Mouse (Mus musculus): ENCODE measurements at regions not wholly inside any gene's neighbourhood (a gene's known extent, or its start where the extent isn't known, plus 50 kb on each side); places are given as distances from the start of the nearest gene placed in this dataset.

DNA sequence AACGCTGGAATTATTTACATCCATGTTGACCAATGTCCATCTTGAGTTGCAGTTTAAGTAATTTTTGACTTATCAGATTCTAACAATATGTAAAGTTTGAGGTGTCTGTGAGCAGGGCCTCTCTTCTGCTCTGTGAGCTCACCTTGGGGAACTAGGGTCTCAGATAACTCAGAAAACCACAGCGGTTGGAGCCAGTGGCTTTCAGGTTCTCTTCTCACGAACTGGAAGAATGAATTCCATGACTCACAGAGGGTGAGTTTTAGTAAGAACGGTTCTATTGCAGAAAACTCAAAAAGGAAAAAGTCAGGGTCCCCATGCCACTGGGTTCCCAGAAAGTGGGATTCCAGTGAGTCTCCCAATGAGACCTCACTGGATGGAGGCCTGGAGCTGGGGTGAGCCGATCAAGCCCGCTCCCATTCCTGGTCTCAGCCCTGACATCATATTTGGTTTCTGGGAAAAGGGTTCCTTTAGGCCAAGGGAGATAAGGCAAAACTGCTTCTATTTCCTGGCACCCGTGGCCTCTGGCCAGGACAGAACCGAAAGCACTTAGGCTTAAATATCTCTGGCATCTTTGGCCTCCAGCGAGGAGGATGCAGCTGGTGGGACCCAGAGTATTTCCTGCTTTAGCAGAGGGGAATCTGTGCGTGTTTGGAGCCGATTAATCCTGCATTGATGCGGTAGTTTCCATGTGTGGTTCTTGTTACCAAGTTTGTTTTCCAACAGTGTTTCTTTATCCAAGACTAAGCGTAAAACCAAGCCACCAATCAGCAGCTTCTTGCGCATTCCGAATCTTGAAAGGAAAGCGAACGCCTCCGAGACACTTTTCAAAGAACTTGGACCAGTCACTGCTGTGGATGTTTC lies 62.4 kb upstream of the Osbpl8 start:
- ATAC-seq (replicated peaks; ENCODE audit: low FRiP score): no peak
- H3K4me1 ChIP-seq (replicated peaks; ENCODE audit: control insufficient read depth, insufficient read depth, low read length): no peaks in the 10 kb centered on the region
- H3K27me3 ChIP-seq (ENCODE audit: control insufficient read depth, insufficient read depth, low read length): no peaks in the 10 kb centered on the region
- H3K36me3 ChIP-seq (ENCODE audit: control insufficient read depth, insufficient read depth, low read length): no peaks in the 10 kb centered on the region
- DNase-seq (ENCODE audit: low spot score): no peak
- H3K9me3 ChIP-seq (ENCODE audit: control insufficient read depth, low read length): no peaks in the 10 kb centered on the region
- no peak overlapping the region for H3K9ac ChIP-seq (ENCODE audit: low read length)
- H3K27ac ChIP-seq (ENCODE audit: low read depth, low read length): no peak overlapping the region
- H3K4me3 ChIP-seq (ENCODE audit: low read depth, low read length): no peak overlapping the region
- H3K4me2 ChIP-seq (ENCODE audit: low read depth, low read length, severe bottlenecking): no peak overlapping the region
- 81% methylated on average over 18 of the region's 18 CpGs for WGBS

DNA sequence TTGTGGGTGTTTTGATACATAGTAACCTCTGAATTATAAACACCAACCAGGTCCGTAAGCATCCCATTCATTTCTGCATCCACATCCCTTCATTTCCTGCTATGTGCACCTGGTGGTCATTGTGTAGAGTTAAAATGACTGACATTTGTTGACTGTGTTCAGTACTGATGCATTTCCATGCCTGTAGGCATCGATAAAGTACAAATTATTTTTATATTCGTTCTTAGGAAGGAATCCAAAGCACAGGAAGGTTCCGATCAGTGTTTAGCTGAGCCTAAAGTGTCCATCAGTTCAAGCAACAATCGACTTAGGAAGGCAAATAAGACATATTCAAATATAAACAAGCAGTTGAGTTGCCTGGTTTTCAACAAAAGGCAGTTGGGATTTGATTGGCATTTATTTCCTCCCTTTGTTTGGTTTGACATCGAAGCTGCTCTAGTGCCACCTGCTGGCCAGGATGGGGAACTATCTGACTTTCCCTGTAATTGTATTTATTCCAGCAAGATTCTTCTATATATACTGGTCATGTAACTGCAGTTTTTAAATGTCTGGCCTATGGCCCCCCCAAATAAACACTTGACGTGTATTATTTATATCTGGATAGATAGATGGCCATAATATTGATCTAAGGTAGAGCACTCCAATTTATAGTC lies 64.6 kb upstream of the Osbpl8 start:
- Histone ChIP-seq H3K4me1 (replicated peaks; ENCODE audit: control insufficient read depth, insufficient read depth, low read length) (no peaks in the 10 kb centered on the region), H3K4me2 (ENCODE audit: low read depth, low read length, severe bottlenecking) (no peak overlapping the region), H3K9ac (ENCODE audit: low read length) (no peak overlapping the region), H3K9me3 (ENCODE audit: control insufficient read depth, low read length) (no peaks in the 10 kb centered on the region), H3K27me3 (ENCODE audit: control insufficient read depth, insufficient read depth, low read length) (no peaks in the 10 kb centered on the region), H3K36me3 (ENCODE audit: control insufficient read depth, insufficient read depth, low read length) (no peaks in the 10 kb centered on the region), H3K4me3 (ENCODE audit: low read depth, low read length) (no peak overlapping the region), H3K27ac (ENCODE audit: low read depth, low read length) (no peak overlapping the region)
- peak; percentile 84 for DNase-seq (ENCODE audit: low spot score)
- WGBS: 45% methylated on average over 7 of the region's 7 CpGs
- ATAC-seq (replicated peaks; ENCODE audit: low FRiP score): peak; percentile 63

DNA sequence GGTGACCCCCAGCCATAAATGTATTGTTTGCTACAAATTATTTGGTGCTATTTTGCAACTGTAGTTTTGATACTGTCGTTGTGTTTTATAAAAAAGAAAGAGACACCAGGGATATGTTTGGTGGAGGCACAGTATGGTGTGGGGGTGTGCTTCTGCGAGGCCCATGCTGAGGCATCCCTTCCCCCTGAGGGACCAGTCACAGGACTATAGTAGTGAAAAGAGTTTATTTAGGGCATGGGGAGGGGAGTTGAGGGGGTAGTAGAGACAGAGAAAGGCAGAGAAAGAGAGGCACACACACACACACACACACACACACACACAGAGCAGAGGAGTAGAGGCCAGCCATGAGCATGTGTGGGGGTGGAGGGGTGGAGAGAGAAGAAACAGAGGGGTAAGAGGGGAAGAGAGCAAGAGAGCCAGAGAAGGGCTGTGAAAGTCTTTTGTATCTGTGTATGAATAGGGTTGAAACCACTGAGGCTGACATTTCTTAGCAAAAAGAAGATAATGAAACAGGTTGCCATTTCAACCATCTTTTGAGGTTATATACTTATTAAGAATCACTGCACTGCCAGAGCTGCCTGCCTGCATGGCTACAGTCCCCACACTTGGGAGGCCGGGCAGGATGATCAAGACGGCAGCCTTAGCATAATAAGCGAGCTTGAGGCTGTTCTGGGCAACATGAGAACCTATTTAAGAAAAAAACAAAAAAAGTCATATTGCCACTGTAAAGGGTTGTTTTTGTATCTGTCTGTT lies 65.3 kb upstream of the Osbpl8 start:
- no peak overlapping the region for H3K27ac ChIP-seq (ENCODE audit: low read depth, low read length)
- H3K9me3 ChIP-seq (ENCODE audit: control insufficient read depth, low read length): no peaks in the 10 kb centered on the region
- no peaks in the 10 kb centered on the region for H3K36me3 ChIP-seq (ENCODE audit: control insufficient read depth, insufficient read depth, low read length)
- 68% methylated on average over 5 of the region's 5 CpGs for WGBS
- no peak overlapping the region for H3K9ac ChIP-seq (ENCODE audit: low read length)
- DNase-seq (ENCODE audit: low spot score) (no peak), ATAC-seq (replicated peaks; ENCODE audit: low FRiP score) (peak; percentile 55)
- H3K27me3 ChIP-seq (ENCODE audit: control insufficient read depth, insufficient read depth, low read length): no peaks in the 10 kb centered on the region
- no peaks in the 10 kb centered on the region for H3K4me1 ChIP-seq (replicated peaks; ENCODE audit: control insufficient read depth, insufficient read depth, low read length)
- no peak overlapping the region for H3K4me2 ChIP-seq (ENCODE audit: low read depth, low read length, severe bottlenecking)
- H3K4me3 ChIP-seq (ENCODE audit: low read depth, low read length): no peak overlapping the region

DNA sequence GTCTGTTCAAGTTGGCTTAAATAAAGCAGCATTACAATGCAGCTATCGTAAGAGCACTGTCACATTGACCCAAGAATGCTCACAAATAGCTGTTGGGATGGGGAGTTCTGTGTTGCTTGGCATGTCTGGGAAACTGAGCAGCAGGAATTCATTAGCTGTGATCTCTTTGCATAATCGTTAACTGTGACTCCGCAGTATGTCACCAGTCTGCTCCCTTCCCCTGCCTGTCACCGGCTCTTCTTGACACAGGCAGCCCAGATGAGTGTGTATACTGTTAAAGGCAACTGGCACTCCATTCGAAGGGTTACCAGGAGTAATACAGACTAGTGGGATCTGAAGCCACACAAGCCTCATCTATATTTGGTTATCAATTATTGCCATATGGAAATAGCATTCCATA lies 67.3 kb upstream of the Osbpl8 start:
- Histone ChIP-seq H3K4me2 (ENCODE audit: low read depth, low read length, severe bottlenecking) (no peak overlapping the region), H3K4me3 (ENCODE audit: low read depth, low read length) (no peak overlapping the region), H3K27ac (ENCODE audit: low read depth, low read length) (no peak overlapping the region), H3K36me3 (ENCODE audit: control insufficient read depth, insufficient read depth, low read length) (no peaks in the 10 kb centered on the region), H3K27me3 (ENCODE audit: control insufficient read depth, insufficient read depth, low read length) (no peaks in the 10 kb centered on the region), H3K4me1 (replicated peaks; ENCODE audit: control insufficient read depth, insufficient read depth, low read length) (no peaks in the 10 kb centered on the region), H3K9ac (ENCODE audit: low read length) (no peak overlapping the region), H3K9me3 (ENCODE audit: control insufficient read depth, low read length) (no peaks in the 10 kb centered on the region)
- ATAC-seq (replicated peaks; ENCODE audit: low FRiP score): no peak
- 65% methylated on average over 5 of the region's 5 CpGs for WGBS
- no peak for DNase-seq (ENCODE audit: low spot score)

DNA sequence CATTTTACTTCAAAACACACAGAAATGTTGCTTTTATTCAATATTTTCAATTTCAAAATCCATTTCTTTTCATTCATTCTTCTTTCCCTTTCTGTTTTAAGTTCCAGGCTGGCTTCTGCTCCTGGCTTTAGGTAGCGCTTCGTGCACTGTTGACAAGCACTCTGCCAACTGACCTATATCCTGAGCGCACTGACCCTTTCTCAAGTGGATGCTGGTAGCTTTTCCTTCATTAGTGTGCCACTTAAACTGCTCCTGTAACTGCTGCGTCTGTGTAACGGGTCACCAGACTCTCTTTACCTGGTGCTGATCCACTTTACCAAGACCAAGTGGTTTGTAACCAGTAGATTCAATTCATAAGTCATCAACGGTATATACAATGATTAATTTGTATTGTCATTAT lies 67.7 kb upstream of the Osbpl8 start:
- no peaks in the 10 kb centered on the region for H3K9me3 ChIP-seq (ENCODE audit: control insufficient read depth, low read length)
- no peaks in the 10 kb centered on the region for H3K27me3 ChIP-seq (ENCODE audit: control insufficient read depth, insufficient read depth, low read length)
- no peaks in the 10 kb centered on the region for H3K4me1 ChIP-seq (replicated peaks; ENCODE audit: control insufficient read depth, insufficient read depth, low read length)
- H3K36me3 ChIP-seq (ENCODE audit: control insufficient read depth, insufficient read depth, low read length): no peaks in the 10 kb centered on the region
- 76% methylated on average over 6 of the region's 6 CpGs for WGBS
- ATAC-seq (replicated peaks; ENCODE audit: low FRiP score): no peak
- H3K27ac ChIP-seq (ENCODE audit: low read depth, low read length): no peak overlapping the region
- H3K4me3 ChIP-seq (ENCODE audit: low read depth, low read length): no peak overlapping the region
- H3K4me2 ChIP-seq (ENCODE audit: low read depth, low read length, severe bottlenecking): no peak overlapping the region
- H3K9ac ChIP-seq (ENCODE audit: low read length): no peak overlapping the region
- DNase-seq (ENCODE audit: low spot score): no peak

DNA sequence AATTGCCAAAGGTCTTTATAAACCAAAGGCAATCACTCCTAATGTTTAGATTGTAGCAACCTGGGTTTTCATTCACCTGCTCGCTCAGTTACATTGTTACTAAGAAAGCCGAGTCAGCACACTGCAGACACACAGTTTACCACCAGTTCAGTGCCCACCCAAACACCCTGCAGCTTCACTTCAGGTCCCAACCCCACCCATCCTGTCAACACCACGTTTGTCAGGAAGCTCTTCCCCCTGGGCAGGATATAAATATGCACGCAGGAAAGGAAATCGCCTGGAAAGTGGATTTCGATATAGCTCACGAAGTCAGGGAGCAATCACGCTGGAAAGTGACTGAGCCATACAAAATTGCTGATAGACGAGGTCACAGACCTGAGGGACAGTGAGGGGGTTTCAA lies 70.1 kb upstream of the Osbpl8 start:
- WGBS: 70% methylated on average over 9 of the region's 9 CpGs

DNA sequence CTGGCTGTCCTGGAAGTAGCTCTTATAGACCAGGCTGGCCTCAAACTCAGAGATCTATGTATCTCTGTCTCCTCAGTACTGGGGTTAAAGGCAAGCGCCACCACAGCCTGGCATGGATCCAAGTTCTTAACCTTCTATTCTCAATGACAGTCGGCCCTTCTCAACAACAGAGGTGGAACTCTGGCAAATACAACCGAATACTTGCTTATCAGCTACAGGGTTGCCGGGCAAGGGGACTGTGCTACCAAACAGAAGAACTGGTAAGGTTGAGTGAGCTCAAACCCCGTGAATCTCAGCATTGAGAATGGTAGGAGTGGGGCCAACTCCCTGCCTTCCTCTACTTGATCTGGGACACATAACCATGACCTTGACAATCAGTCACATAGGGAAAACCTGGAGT lies 75.2 kb upstream of the Osbpl8 start:
- Histone ChIP-seq H3K36me3 (ENCODE audit: control insufficient read depth, insufficient read depth, low read length) (no peaks in the 10 kb centered on the region), H3K9ac (ENCODE audit: low read length) (no peak overlapping the region), H3K27me3 (ENCODE audit: control insufficient read depth, insufficient read depth, low read length) (no peaks in the 10 kb centered on the region), H3K27ac (ENCODE audit: low read depth, low read length) (no peak overlapping the region), H3K4me1 (replicated peaks; ENCODE audit: control insufficient read depth, insufficient read depth, low read length) (no peaks in the 10 kb centered on the region), H3K4me3 (ENCODE audit: low read depth, low read length) (no peak overlapping the region), H3K4me2 (ENCODE audit: low read depth, low read length, severe bottlenecking) (no peak overlapping the region), H3K9me3 (ENCODE audit: control insufficient read depth, low read length) (no peaks in the 10 kb centered on the region)
- 85% methylated on average over 5 of the region's 5 CpGs for WGBS
- ATAC-seq (replicated peaks; ENCODE audit: low FRiP score) (no peak), DNase-seq (ENCODE audit: low spot score) (no peak)

More for the DNA sequence above, 70.1 kb upstream of the Osbpl8 start:
- Histone ChIP-seq H3K4me2 (ENCODE audit: low read depth, low read length, severe bottlenecking) (no peak overlapping the region), H3K9ac (ENCODE audit: low read length) (no peak overlapping the region), H3K36me3 (ENCODE audit: control insufficient read depth, insufficient read depth, low read length) (no peaks in the 10 kb centered on the region), H3K27me3 (ENCODE audit: control insufficient read depth, insufficient read depth, low read length) (no peaks in the 10 kb centered on the region), H3K9me3 (ENCODE audit: control insufficient read depth, low read length) (no peaks in the 10 kb centered on the region), H3K4me1 (replicated peaks; ENCODE audit: control insufficient read depth, insufficient read depth, low read length) (no peaks in the 10 kb centered on the region), H3K4me3 (ENCODE audit: low read depth, low read length) (no peak overlapping the region), H3K27ac (ENCODE audit: low read depth, low read length) (no peak overlapping the region)
- no peak for ATAC-seq (replicated peaks; ENCODE audit: low FRiP score)
- DNase-seq (ENCODE audit: low spot score): no peak

DNA sequence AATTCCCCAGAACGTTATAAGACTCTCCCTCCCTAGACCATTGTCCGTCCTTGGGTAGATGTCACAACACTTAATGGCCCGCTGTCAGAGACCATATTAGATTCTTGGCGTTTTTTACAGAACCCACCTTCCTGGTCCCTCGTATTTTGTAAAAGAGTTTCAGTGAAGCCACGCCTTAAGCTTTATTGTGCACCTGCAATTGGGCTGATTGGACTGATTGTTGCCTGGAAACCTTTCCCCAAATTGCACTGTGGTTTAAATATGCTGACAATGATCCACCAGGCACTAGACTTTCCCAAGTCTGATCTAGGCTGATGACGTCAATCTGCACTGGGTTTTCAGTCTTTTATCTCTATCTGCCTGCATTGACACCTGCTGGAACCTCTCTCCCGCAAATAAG lies 75.6 kb upstream of the Zdhhc17 start:
- Histone ChIP-seq H3K4me3 (ENCODE audit: low read depth, low read length) (no peak overlapping the region), H3K27me3 (ENCODE audit: control insufficient read depth, insufficient read depth, low read length) (no peaks in the 10 kb centered on the region), H3K36me3 (ENCODE audit: control insufficient read depth, insufficient read depth, low read length) (no peaks in the 10 kb centered on the region), H3K9ac (ENCODE audit: low read length) (no peak overlapping the region), H3K27ac (ENCODE audit: low read depth, low read length) (no peak overlapping the region), H3K9me3 (ENCODE audit: control insufficient read depth, low read length) (no peaks in the 10 kb centered on the region), H3K4me1 (replicated peaks; ENCODE audit: control insufficient read depth, insufficient read depth, low read length) (no peaks in the 10 kb centered on the region), H3K4me2 (ENCODE audit: low read depth, low read length, severe bottlenecking) (no peak overlapping the region)
- ATAC-seq (replicated peaks; ENCODE audit: low FRiP score) (no peak), DNase-seq (ENCODE audit: low spot score) (no peak)
- WGBS: 85% methylated on average over 8 of the region's 8 CpGs

Data from forebrain, embryonic 11.5 days (tissue).